Mouse (Mus musculus) heart, embryonic 14.5 days (tissue): ENCODE data around the gene Vpreb3. TPM values are rescaled to one million over a fixed set of nuclear protein-coding genes. Genes with fewer than 3 reads are reported as not detected.

Experiments used
- ATAC-seq: fragments of 200-750 bp; cut with Nextera tagmentation; 2 replicates; pipeline ENCODE4 v1.8.0; 2017; ENCODE audit warnings: low read depth, moderate TSS enrichment; ENCODE audit not compliant: insufficient number of reproducible peaks, insufficient read depth, low FRiP score
- H3K27ac ChIP-seq, 2 experiments: fragments of 200-500 bp in 1 of 2; fragments of 300-500 bp in 1 of 2; sonication (generic) in 1 of 2; replicated peaks in 1 of 2; 2 replicates each; pipeline ENCODE4 v1.5.1; 2012 to 2014; ENCODE audit warnings: low read depth in 2 of 2, low read length in 2 of 2, control low read depth in 1 of 2, mild to moderate bottlenecking in 1 of 2, mixed read lengths in 1 of 2; ENCODE audit not compliant: control insufficient read depth in 1 of 2, insufficient read depth in 1 of 2
- H3K27me3 ChIP-seq: fragments of 300-500 bp; sonication (generic); 2 replicates; pipeline ENCODE4 v1.6.1; 2014; ENCODE audit warnings: mild to moderate bottlenecking, low read length, control low read depth; ENCODE audit not compliant: control insufficient read depth, insufficient read depth
- H3K36me3 ChIP-seq: fragments of 300-500 bp; sonication (generic); 2 replicates; pipeline ENCODE4 v1.6.1; 2014; ENCODE audit warnings: mild to moderate bottlenecking, control low read depth, low read length, mixed read lengths; ENCODE audit not compliant: control insufficient read depth, insufficient read depth
- H3K4me1 ChIP-seq, 2 experiments: fragments of 200-500 bp in 1 of 2; fragments of 300-500 bp in 1 of 2; sonication (generic) in 1 of 2; 2 replicates each; pipeline ENCODE4 v1.6.1; 2012 to 2014; ENCODE audit warnings: low read length in 2 of 2, control low read depth in 1 of 2, mixed read lengths in 1 of 2; ENCODE audit not compliant: control insufficient read depth in 2 of 2, insufficient read depth in 2 of 2
- H3K4me2 ChIP-seq: fragments of 300-500 bp; sonication (generic); 2 replicates; pipeline ENCODE4 v1.6.1; 2014; ENCODE audit warnings: mild to moderate bottlenecking, low read length
- H3K4me3 ChIP-seq, 2 experiments: fragments of 200-500 bp in 1 of 2; fragments of 300-500 bp in 1 of 2; sonication (generic) in 1 of 2; 2 replicates each; pipeline ENCODE4 v1.5.1; 2012 to 2014; ENCODE audit warnings: low read length in 2 of 2, mild to moderate bottlenecking in 2 of 2, control low read depth in 1 of 2, low read depth in 1 of 2, moderate library complexity in 1 of 2; ENCODE audit not compliant: control insufficient read depth in 1 of 2, insufficient read depth in 1 of 2
- H3K9ac ChIP-seq: fragments of 300-500 bp; sonication (generic); 2 replicates; pipeline ENCODE4 v1.6.1; 2014; ENCODE audit warnings: mild to moderate bottlenecking, low read length
- H3K9me3 ChIP-seq: fragments of 300-500 bp; sonication (generic); 2 replicates; pipeline ENCODE4 v1.6.1; 2016; ENCODE audit warnings: low read length, control low read depth; ENCODE audit not compliant: control insufficient read depth
- WGBS: fragments of 180-500 bp; shearing (Covaris S2); extraction: QIAGEN DNeasy Blood & Tissue Kit; methylation state at CpG from one replicate; pipeline ENCODE4 v1.1.7; 2014; 5-methylcytosine and 5-hydroxymethylcytosine counted together
- polyA plus RNA-seq: library from polyadenylated mRNA; unstranded; fragments of >200 nt; fragmentation: Nextera tagmentation; extraction: Ambion mirVana; gene quantifications from 2 replicates; pipeline ENCODE4 v1.2.1, GENCODE M21; 2014

The Vpreb3 gene
- polyA plus RNA-seq, 1 experiment from 2014 or later: 0.46 TPM

DNA sequence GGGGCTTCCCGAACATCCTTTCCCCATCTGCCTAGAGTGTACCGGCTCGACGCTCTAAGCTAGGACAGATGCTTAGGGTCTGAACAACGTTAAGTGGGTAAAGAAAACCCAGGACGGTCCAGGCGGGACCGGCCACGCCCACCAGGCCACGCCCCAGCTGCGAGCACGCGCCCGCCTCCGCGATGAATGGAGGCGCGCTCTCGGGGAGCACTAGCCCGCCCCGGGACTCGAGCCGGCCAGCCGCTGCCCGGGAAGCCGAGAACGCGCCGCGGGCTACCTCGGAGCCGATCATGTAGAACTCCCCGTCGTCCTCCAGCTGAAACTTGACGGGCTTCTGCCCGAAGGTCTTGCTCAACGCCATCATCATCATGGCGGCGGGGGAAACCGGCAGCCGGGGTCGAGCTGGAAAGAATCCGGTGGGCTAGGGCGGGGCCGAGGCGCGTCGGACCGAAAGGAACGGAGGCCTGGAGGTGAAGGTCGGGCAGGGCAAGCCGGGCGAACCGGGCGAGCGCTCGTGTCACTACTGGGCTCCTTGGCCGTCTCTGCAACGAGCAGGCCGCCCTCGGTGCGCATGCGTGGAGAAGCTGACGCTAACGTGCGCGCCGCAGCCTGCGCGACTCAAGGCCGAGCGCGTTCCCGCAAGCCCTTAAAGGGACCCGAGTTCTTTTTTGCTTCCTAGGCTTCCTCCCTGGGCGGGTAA is 21.7 kb upstream of the Vpreb3 start, which contains the start of gene Smarcb1:
TSS of gene Smarcb1 (minus strand) at position 592 of the 700 bp plus-strand sequence.
- peak within 1 kb of the TSS; percentile 85 for H3K4me2 ChIP-seq
- no peaks in the 10 kb centered on the region for H3K27me3 ChIP-seq
- peak within 1 kb of the TSS; percentile 92 for H3K9ac ChIP-seq
- H3K36me3 ChIP-seq: peaks cover 56% of the 10 kb centered on the region
- no peaks in the 10 kb centered on the region for H3K9me3 ChIP-seq
- peaks cover 2 to 33% of the 10 kb centered on the region in 2 experiments for H3K4me1 ChIP-seq
- WGBS: under 1% methylated on average over 72 of the region's 76 CpGs
- H3K4me3 ChIP-seq: peak within 1 kb of the TSS; percentile 71 to 86
- H3K27ac ChIP-seq: peak within 1 kb of the TSS; percentile 84 to 91
- ATAC-seq: peak; percentile 87

DNA sequence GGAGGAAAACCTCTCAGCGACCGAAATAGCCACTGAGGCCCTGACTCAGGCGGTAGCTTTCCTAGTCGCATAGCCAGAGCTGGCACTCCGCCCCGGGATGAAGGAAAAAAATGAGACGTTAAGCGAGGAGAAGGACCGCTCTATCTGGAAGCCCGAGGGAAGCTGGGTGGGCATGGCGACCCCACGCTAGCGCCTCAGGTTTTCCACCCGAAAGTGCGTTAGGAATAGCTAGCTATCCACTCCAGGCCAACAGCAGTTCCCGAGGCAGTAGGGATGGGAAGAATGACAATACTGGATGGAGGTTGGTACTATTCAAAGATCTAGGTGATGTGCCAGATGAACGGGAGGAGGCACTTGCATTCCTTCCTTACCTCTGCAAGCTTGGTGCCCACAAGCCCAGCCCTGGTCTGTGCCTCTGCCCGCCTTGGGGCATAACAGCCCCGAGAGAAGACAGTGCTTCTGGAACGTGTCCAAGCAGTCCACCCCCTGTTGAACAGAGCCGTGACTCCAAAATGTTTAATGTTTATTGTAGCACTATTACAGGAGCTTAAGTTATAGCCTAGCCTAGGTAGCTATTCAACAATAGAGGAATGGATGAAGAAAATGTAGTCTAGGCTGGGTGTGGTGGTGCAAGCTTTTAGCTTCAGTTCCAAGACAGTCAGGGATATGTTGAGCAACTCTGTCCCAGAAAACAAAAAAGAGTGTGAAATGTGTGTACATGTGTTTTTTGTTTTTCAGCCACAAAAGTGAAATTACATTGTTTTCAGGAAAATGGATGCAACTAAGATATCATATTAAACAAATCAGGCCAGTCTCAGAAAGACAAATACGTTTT is 20.9 kb upstream of the Vpreb3 start:
- Histone ChIP-seq H3K9ac (peak overlapping the region; percentile 92), H3K27me3 (no peaks in the 10 kb centered on the region), H3K4me1 (peaks cover 2 to 33% of the 10 kb centered on the region in 2 experiments), H3K4me2 (peak overlapping the region; percentile 85), H3K36me3 (peaks cover 51% of the 10 kb centered on the region), H3K9me3 (no peaks in the 10 kb centered on the region), H3K4me3 (peak overlapping the region; percentile 71 to 86), H3K27ac (peak overlapping the region; percentile 80 to 91)
- no peak for ATAC-seq
- 5% methylated on average over 22 of the region's 22 CpGs for WGBS

DNA sequence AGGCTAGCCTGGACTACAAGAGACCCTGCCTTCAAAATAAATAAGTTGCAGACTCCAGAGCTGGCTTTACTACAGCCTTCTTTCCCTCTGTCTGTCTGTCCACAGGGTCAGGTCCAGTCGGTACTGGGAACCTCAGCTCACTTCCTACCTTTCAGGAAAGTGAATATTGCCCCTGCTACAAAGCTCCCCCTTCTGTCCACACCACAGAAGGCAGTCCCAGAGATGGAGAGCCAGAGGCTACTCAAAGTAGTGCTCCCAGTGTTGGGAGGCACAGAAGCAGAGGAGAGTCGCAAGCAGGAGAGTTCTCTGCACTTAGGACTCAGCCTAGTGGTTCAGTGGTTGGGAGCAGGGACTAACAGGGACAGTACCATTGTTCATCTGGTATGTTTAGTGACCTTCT is 18.5 kb upstream of the Vpreb3 start:
- no peak overlapping the region for H3K4me2 ChIP-seq
- H3K4me3 ChIP-seq: no peak overlapping the region
- H3K27me3 ChIP-seq: no peaks in the 10 kb centered on the region
- H3K9me3 ChIP-seq: no peaks in the 10 kb centered on the region
- H3K36me3 ChIP-seq: peaks cover 45% of the 10 kb centered on the region
- peaks cover 2 to 22% of the 10 kb centered on the region in 2 experiments for H3K4me1 ChIP-seq
- no peak for ATAC-seq
- H3K27ac ChIP-seq: no peak overlapping the region
- H3K9ac ChIP-seq: no peak overlapping the region
- WGBS: 49% methylated on average over 2 of the region's 2 CpGs

DNA sequence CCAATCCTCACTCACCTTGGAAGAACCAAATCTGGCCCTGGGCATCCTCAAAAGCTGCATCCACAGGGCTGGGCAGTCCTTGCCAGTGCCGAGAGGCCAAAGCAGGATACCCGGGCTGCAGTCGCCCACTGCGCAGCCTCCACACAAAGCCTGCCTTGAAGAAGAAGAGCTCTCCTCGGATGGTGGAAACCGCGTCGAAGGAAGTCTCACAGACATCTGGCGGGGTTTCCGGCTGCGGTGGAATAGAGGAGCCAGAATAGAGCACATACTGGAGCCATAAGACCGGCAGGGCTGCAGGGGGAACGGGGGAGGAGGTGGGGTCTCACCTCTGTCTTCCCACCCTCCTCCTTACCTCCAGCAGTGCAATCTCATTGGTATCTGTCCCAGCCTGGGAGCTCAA is 16.5 kb upstream of the Vpreb3 start:
- H3K27me3 ChIP-seq: peaks cover 7% of the 10 kb centered on the region
- no peak for ATAC-seq
- no peaks in the 10 kb centered on the region for H3K9me3 ChIP-seq
- no peak overlapping the region for H3K27ac ChIP-seq
- H3K36me3 ChIP-seq: peaks cover 40% of the 10 kb centered on the region
- H3K9ac ChIP-seq: no peak overlapping the region
- WGBS: 60% methylated on average over 13 of the region's 13 CpGs
- no peak overlapping the region for H3K4me2 ChIP-seq
- peaks cover 11 to 28% of the 10 kb centered on the region in 2 experiments for H3K4me1 ChIP-seq
- no peak overlapping the region for H3K4me3 ChIP-seq

DNA sequence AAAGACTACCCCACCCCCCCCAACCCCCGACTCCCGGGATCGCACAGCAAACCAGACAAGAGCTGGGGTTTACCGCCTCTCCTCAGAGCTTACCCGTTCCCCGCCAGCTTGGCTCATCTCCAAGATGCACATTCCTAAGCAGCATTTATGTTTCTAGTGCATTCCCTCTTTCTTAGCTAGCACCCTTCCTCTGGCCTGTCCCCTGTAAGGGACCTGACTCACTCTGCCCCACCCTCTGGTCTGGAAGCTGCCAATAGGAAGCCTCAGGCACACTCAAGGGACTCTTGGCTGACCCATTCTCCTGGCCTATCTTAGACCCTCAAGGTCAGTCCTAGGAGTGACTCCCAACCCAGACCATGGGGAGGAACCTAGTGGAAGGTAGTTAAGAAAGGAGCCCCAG is 12.6 kb upstream of the Vpreb3 start:
- peak overlapping the region; percentile 36 for H3K4me2 ChIP-seq
- peaks cover 16% of the 10 kb centered on the region for H3K36me3 ChIP-seq
- H3K4me1 ChIP-seq: peaks cover 28 to 29% of the 10 kb centered on the region in 2 experiments
- H3K9me3 ChIP-seq: no peaks in the 10 kb centered on the region
- H3K9ac ChIP-seq: no peak overlapping the region; the same call in 1 of the 2 replicates
- WGBS: 13% methylated on average over 6 of the region's 6 CpGs
- H3K4me3 ChIP-seq: no peak overlapping the region
- ATAC-seq: no peak
- H3K27ac ChIP-seq: no peak overlapping the region
- peaks cover 11% of the 10 kb centered on the region for H3K27me3 ChIP-seq

DNA sequence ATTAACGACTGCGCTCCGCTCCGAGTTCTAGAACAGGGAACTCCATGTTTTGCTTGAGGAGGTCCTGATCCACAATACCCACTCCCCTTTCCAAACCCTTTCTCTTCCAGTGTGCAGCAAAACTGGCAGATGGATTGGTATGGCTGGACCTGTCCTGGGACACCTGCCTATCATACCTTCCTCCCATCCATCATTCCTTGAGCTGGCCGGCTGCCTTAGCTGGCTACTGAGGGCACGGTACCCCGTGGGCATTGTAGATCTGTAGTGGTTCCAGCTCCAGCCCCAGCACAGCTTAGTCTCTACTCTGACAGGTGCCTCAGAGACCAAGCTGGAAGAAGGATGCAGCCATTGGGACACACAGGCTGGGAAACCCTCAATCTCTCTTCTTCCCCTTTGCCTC is 11.5 kb upstream of the Vpreb3 start:
- H3K4me3 ChIP-seq: peak overlapping the region in 1 of 2 experiments; percentile 56; a peak in 3 of 4 replicates
- H3K4me2 ChIP-seq: peak overlapping the region; percentile 81
- H3K27ac ChIP-seq: no peak overlapping the region
- 29% methylated on average over 7 of the region's 7 CpGs for WGBS
- no peak for ATAC-seq
- H3K4me1 ChIP-seq: peaks cover 31% of the 10 kb centered on the region in 2 experiments
- H3K36me3 ChIP-seq: peaks cover 6% of the 10 kb centered on the region; the same call in 1 of the 2 replicates
- H3K27me3 ChIP-seq: peaks cover 11% of the 10 kb centered on the region
- H3K9ac ChIP-seq: peak overlapping the region; percentile 77; the same call in 1 of the 2 replicates
- no peaks in the 10 kb centered on the region for H3K9me3 ChIP-seq

DNA sequence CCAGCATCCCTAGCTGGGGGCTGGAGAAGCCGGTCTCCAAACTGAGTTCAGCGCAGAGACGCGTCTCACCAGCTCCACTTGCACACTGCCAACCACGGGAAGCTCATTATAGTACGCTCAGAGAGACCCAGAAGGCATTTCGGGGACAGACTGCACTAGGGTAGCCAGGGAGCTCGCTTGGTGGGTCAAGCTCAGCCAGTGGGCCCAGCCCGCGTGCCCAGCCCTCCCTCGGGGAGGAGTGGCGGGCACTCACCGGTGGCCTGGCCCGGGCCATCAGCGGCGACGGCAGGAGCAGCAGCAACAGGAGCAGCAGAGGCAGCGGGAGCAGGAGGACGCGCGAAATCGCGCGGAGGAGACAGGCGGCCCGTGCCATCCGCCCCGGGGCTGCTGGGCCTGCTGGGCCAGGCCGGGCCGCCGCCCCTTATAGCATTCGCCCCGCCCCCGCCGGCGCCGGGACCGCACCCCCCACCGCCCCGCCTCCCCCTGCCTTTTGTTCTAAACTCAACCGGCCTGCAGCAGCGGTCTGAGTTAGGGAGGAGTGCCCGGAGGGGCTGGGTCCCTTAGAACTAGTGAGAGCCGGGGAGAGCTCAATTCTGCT is 10.7 kb upstream of the Vpreb3 start:
- H3K36me3 ChIP-seq: peaks cover 3% of the 10 kb centered on the region; the same call in 1 of the 2 replicates
- H3K9me3 ChIP-seq: no peaks in the 10 kb centered on the region
- H3K4me2 ChIP-seq: peak overlapping the region; percentile 81
- peaks cover 31% of the 10 kb centered on the region in 2 experiments for H3K4me1 ChIP-seq
- ATAC-seq: peak; percentile 52
- H3K9ac ChIP-seq: peak overlapping the region; percentile 77
- peak overlapping the region; percentile 43 to 51; a peak in 3 of 4 replicates for H3K27ac ChIP-seq
- WGBS: 1% methylated on average over 29 of the region's 44 CpGs
- peak overlapping the region; percentile 56 to 81 for H3K4me3 ChIP-seq
- peaks cover 11% of the 10 kb centered on the region for H3K27me3 ChIP-seq
